Mouse (Mus musculus) C2C12 (cell line): ENCODE results near the gene Mroh8. TPM values are rescaled to one million over a fixed set of nuclear protein-coding genes. Genes with fewer than 3 reads are reported as not detected.

Experiments used
- H3K27me3 ChIP-seq: one replicate; pipeline ENCODE4 v1.6.1; 2011; ENCODE audit not compliant: control insufficient read depth, insufficient read depth, insufficient read length
- H3K36me3 ChIP-seq: one replicate; pipeline ENCODE4 v1.6.1; 2011; ENCODE audit not compliant: control insufficient read depth, insufficient read depth
- H3K4me3 ChIP-seq: one replicate; pipeline ENCODE4 v1.5.1; 2011; ENCODE audit warnings: mild to moderate bottlenecking, control low read depth; ENCODE audit not compliant: poor library complexity, insufficient read depth, severe bottlenecking
- H3K79me2 ChIP-seq: one replicate; pipeline ENCODE4 v1.6.1; 2011; ENCODE audit not compliant: control insufficient read depth, insufficient read depth
- H3K79me3 ChIP-seq: one replicate; pipeline ENCODE4 v1.6.1; 2011; ENCODE audit warnings: low read depth, control low read depth
- H3ac ChIP-seq: one replicate; pipeline ENCODE3; 2011; ENCODE audit warnings: low read depth; ENCODE audit not compliant: control insufficient read depth, insufficient read length
- CEBPB ChIP-seq: IDR thresholded peaks from one replicate; pipeline ENCODE4 v1.6.1; 2011; ENCODE audit warnings: low read depth, mild to moderate bottlenecking, control low read depth, moderate library complexity
- CTCF ChIP-seq: IDR thresholded peaks from one replicate; pipeline ENCODE4 v1.5.1; 2011; ENCODE audit not compliant: control insufficient read depth, insufficient read depth, insufficient read length
- FOSL1 ChIP-seq: IDR thresholded peaks from one replicate; pipeline ENCODE4 v1.8.0; 2011; ENCODE audit warnings: mild to moderate bottlenecking, low read length; ENCODE audit not compliant: poor library complexity, insufficient read depth, severe bottlenecking
- MAX ChIP-seq: IDR thresholded peaks from one replicate; pipeline ENCODE4 v1.6.1; 2011; ENCODE audit warnings: mild to moderate bottlenecking, control low read depth
- MYOD1 ChIP-seq: IDR thresholded peaks from one replicate; pipeline ENCODE4 v1.6.1; 2011; ENCODE audit warnings: low read depth; ENCODE audit not compliant: control insufficient read depth, insufficient read length
- MYOG ChIP-seq: IDR thresholded peaks from one replicate; pipeline ENCODE4 v1.6.1; 2011; ENCODE audit not compliant: control insufficient read depth, insufficient read length; ENCODE audit errors: extremely low read depth
- USF1 ChIP-seq: IDR thresholded peaks from one replicate; pipeline ENCODE4 v1.6.1; 2011; ENCODE audit warnings: low read depth, mild to moderate bottlenecking, control low read depth, moderate library complexity
- polyA plus RNA-seq: library from polyadenylated mRNA; unstranded; fragments of >200 nt; fragmentation: generic; extraction: Trizol; gene quantifications from one replicate; pipeline ENCODE4 v1.2.1, GENCODE M21; 2012; ENCODE audit warnings: missing spikeins

Gene Mroh8
- polyA plus RNA-seq, 1 experiment = 0.13 TPM

DNA sequence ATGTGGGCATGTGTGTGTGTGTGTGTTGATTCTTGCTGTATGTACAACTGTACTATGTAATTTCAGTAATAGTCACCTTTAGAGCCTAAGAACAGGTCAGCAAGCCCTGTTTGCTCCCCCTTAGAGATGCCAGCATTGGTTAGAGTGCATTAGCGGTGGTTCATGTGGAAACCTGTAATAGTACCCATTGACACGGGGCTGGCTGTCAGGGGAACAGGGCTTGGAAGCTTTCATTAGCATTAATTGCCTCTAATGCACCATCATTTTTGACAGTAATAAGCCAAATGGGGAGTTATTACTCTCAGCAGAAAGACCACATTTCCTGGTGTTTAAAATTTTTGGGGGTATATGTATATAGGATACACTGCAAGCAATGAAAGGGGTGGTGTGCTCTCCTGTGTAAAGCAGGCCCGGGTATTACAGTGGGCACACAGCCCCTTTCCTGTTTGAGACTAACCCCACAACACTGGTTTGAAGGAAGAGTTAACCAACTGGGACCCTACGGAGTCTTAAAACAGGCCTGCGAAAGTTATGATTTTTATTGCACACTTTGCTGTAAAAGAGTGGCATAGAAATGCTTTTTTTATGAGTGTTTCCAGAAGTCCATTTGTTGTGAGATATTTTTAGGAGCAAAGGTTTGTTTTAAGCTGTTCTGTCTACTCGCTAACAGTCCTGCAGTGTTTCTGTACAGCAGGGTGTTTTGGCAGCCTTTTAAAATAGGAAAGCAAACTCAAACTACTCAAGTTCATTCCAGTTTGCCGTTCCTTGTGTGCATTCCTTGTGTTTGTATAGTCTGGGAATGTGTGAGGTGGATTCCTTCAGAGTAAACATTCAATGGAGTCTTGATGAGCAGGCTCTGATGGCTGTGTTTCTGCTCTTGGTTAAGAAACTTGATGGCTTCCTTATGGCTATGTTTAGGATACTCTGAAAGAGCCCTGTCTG is 27.0 kb upstream of the Mroh8 start:
- H3K27me3 ChIP-seq = no peaks in the 10 kb centered on the region
- H3K36me3 ChIP-seq = peaks cover 98% of the 10 kb centered on the region
- H3K4me3 ChIP-seq = no peak overlapping the region
- H3K79me2 ChIP-seq = no peaks in the 10 kb centered on the region
- H3ac ChIP-seq = no peak overlapping the region
- no peaks in the 10 kb centered on the region for H3K79me3 ChIP-seq
- no peak for TF ChIP-seq MYOG
- TF ChIP-seq FOSL1 = no peak
- no peak for TF ChIP-seq CEBPB
- TF ChIP-seq MYOD1 = no peak

- H3ac ChIP-seq = no peak overlapping the region
- no peak for TF ChIP-seq MYOG
- no peak for TF ChIP-seq MAX
- TF ChIP-seq CEBPB = no peak
- no peak for TF ChIP-seq MYOD1
- no peak for TF ChIP-seq USF1
- TF ChIP-seq CTCF = no peak
- no peaks in the 10 kb centered on the region for H3K79me2 ChIP-seq
- peaks cover 99% of the 10 kb centered on the region for H3K36me3 ChIP-seq
- no peaks in the 10 kb centered on the region for H3K27me3 ChIP-seq
- no peak overlapping the region for H3K4me3 ChIP-seq
- no peaks in the 10 kb centered on the region for H3K79me3 ChIP-seq
Measured at GRCm38 (mm10) chr2:157303096-157303495, 23.7 kb upstream of the Mroh8 start.

DNA sequence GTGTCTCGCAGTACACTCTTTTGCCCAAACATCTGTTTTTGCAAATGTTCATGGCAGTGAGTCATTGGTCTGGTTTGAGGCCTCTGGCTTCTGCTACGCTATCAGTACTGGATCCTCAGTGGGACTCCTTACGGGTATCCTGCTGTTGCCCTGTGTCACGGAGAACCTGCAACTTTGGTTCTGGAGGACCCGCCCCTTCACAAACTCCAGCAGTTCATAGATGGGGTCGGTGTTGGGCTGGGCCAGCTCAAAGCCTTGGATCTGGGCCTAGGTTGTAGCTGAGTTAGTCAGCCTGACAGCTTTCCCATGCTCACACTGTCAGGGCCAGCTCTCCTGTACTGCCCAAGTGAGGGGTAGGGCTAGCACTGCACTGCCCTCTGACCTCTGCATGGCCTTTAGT is 20.7 kb upstream of the Mroh8 start:
- Histone ChIP-seq H3K4me3 (no peak overlapping the region), H3K36me3 (peaks cover 99% of the 10 kb centered on the region), H3K79me3 (no peaks in the 10 kb centered on the region), H3K79me2 (no peaks in the 10 kb centered on the region), H3ac (no peak overlapping the region), H3K27me3 (no peaks in the 10 kb centered on the region)
- TF ChIP-seq MYOG (no peak), MAX (no peak), FOSL1 (no peak), USF1 (no peak), MYOD1 (no peak), CEBPB (no peak), CTCF (no peak)

GRCm38 (mm10) chr2:157296105-157296689 is 16.8 kb upstream of the Mroh8 start:
- H3K79me2 ChIP-seq = no peaks in the 10 kb centered on the region
- H3ac ChIP-seq = no peak overlapping the region
- H3K27me3 ChIP-seq = no peaks in the 10 kb centered on the region
- H3K79me3 ChIP-seq = peaks cover 1% of the 10 kb centered on the region
- peaks cover 99% of the 10 kb centered on the region for H3K36me3 ChIP-seq
- no peak overlapping the region for H3K4me3 ChIP-seq
- TF ChIP-seq USF1 (no peak), MAX (no peak), CEBPB (no peak), FOSL1 (no peak), MYOG (no peak), CTCF (no peak)

GRCm38 (mm10) chr2:157292093-157292492 is 12.7 kb upstream of the Mroh8 start:
- peaks cover 96% of the 10 kb centered on the region for H3K36me3 ChIP-seq
- no peaks in the 10 kb centered on the region for H3K27me3 ChIP-seq
- H3ac ChIP-seq = no peak overlapping the region
- H3K4me3 ChIP-seq = no peak overlapping the region
- H3K79me2 ChIP-seq = peaks cover 24% of the 10 kb centered on the region
- peaks cover 7% of the 10 kb centered on the region for H3K79me3 ChIP-seq
- TF ChIP-seq MAX = no peak
- TF ChIP-seq FOSL1 = no peak
- peak; percentile 62 for TF ChIP-seq CTCF

- Histone ChIP-seq H3K4me3 (no peak overlapping the region), H3K79me3 (peaks cover 13% of the 10 kb centered on the region), H3K79me2 (peaks cover 50% of the 10 kb centered on the region), H3K27me3 (no peaks in the 10 kb centered on the region), H3K36me3 (peaks cover 94% of the 10 kb centered on the region), H3ac (no peak overlapping the region)
- TF ChIP-seq USF1 = no peak
- no peak for TF ChIP-seq CEBPB
- no peak for TF ChIP-seq MYOD1
- no peak for TF ChIP-seq MAX
- TF ChIP-seq FOSL1 = no peak
- no peak for TF ChIP-seq MYOG
- no peak for TF ChIP-seq CTCF
Measured at GRCm38 (mm10) chr2:157288996-157289395, 9.6 kb upstream of the Mroh8 start.
